Mouse (Mus musculus) liver, embryonic 16.5 days (tissue): ENCODE measurements around the gene Psma4. TPM values are rescaled to one million over a fixed set of nuclear protein-coding genes. Genes with fewer than 3 reads are reported as not detected.
A peak's percentile ranks its signal among the peaks of the same experiment; 100 is the strongest.

Experiments
- ATAC-seq: fragments of 200-750 bp; cut with Nextera tagmentation; 2 replicates; pipeline ENCODE4 v1.8.0; 2017; ENCODE audit warnings: low read depth, mild to moderate bottlenecking, moderate number of reproducible peaks, moderate library complexity
- H3K27ac ChIP-seq: fragments of 300-500 bp; sonication (generic); 2 replicates; pipeline ENCODE4 v1.5.1; 2014; ENCODE audit warnings: mild to moderate bottlenecking, low read length
- H3K27me3 ChIP-seq: fragments of 300-500 bp; sonication (generic); 2 replicates; pipeline ENCODE4 v1.6.1; 2014; ENCODE audit warnings: low read depth, low read length, mixed read lengths; ENCODE audit not compliant: control insufficient read depth, insufficient read depth
- H3K36me3 ChIP-seq: fragments of 300-500 bp; sonication (generic); 2 replicates; pipeline ENCODE4 v1.6.1; 2014; ENCODE audit warnings: mild to moderate bottlenecking; ENCODE audit not compliant: control insufficient read depth, insufficient read depth
- H3K4me1 ChIP-seq: fragments of 300-500 bp; sonication (generic); 2 replicates; pipeline ENCODE4 v1.6.1; 2014; ENCODE audit warnings: low read depth, low read length, mixed read lengths; ENCODE audit not compliant: control insufficient read depth
- H3K4me2 ChIP-seq: fragments of 300-500 bp; sonication (generic); 2 replicates; pipeline ENCODE4 v1.6.1; 2014; ENCODE audit warnings: low read depth, low read length, mixed read lengths
- H3K4me3 ChIP-seq: fragments of 300-500 bp; sonication (generic); 2 replicates; pipeline ENCODE4 v1.5.1; 2014; ENCODE audit warnings: low read depth, mild to moderate bottlenecking, low read length
- H3K9ac ChIP-seq: fragments of 300-500 bp; sonication (generic); 2 replicates; pipeline ENCODE4 v1.6.1; 2014; ENCODE audit warnings: low read depth, low read length
- H3K9me3 ChIP-seq: fragments of 300-500 bp; sonication (generic); replicated peaks from 2 replicates; pipeline ENCODE4 v1.6.1; 2016; ENCODE audit warnings: low read length; ENCODE audit not compliant: control insufficient read depth
- WGBS: fragments of 180-500 bp; shearing (Covaris S2); extraction: QIAGEN DNeasy Blood & Tissue Kit; methylation state at CpG from one replicate; pipeline ENCODE4 v1.1.7; 2014; ENCODE audit not compliant: insufficient replicate concordance; 5-methylcytosine and 5-hydroxymethylcytosine counted together
- polyA plus RNA-seq: library from polyadenylated mRNA; unstranded; fragments of >200 nt; fragmentation: Nextera tagmentation; extraction: Ambion mirVana; gene quantifications from 2 replicates; pipeline ENCODE4 v1.2.1, GENCODE M21; 2015

The Psma4 gene
- 117 and 128 TPM in 2 replicates for polyA plus RNA-seq

DNA sequence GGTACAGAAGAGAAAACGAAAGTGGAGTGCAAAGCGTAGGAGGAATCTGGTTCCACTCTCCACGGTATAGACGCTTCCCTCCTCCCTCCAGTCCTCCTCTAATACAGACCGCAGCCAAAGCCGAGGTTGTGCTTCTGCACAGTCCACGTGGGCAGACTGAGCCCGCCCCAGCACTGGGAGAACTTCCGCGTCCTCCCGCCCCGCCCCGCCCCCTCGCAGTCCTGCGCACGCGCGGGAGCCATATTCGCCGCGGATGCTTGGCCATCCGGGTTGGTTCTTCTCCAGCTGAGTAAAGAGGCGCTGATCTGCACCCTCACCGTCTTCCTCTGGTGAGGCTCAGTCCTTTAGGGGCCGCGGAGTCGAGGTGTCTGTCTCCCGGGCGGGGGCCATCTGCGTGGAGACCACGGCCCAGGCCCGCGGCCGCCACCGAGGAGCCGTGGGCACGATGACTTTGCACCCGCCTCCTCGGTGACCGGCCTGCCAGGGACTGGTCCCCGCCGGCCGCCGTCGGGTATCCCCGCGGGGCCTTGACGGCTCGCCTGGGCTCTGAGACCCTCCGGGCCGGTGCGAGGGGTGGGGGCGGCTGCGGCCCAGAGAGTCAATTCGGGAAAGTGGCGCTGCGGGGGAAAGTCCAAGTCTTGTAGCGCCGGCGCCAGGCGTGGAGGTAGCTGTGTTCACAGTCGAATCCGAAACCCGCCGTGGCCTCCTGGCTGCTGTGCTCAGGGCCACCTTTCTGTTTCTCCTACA is at the start of gene Psma4, which contains the start of gene AY074887:
Gene Psma4, plus strand, starts transcription at position 216 of the 747 bp plus-strand sequence.
Gene AY074887, minus strand, starts transcription at position 424 of the 747 bp plus-strand sequence.
- peaks cover 23% of the 10 kb centered on the region for H3K4me1 ChIP-seq
- H3K9ac ChIP-seq = peak within 1 kb of the TSS; percentile 85
- ATAC-seq = peak; percentile 98
- 0% methylated on average over 65 of the region's 65 CpGs for WGBS
- H3K4me2 ChIP-seq = peak within 1 kb of the TSS; percentile 71
- no peaks in the 10 kb centered on the region for H3K27me3 ChIP-seq
- H3K27ac ChIP-seq = peak within 1 kb of the TSS; percentile 84
- no peaks in the 10 kb centered on the region for H3K9me3 ChIP-seq
- peaks cover 17% of the 10 kb centered on the region for H3K36me3 ChIP-seq
- H3K4me3 ChIP-seq = peak within 1 kb of the TSS; percentile 85

DNA sequence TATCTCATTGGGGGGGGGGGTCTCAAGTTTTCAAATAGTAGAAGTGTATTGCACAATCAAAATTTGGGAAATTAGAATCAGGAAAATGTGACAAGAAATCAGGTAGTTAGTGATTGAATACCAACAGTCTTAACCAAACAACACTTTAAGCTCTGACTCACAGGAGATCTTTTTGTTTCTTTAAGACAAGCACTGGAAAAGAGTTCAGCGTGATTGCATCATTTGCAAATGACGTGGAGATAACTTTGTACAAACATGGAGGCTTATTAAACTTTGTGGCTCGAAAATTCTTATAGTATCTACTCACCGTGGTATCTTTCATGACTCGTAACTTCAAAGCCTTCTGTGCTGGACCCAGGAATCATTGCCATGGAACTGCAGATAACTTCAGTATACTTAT is 41.1 kb upstream of the Psma4 start:
- no peaks in the 10 kb centered on the region for H3K27me3 ChIP-seq
- H3K27ac ChIP-seq = no peak overlapping the region
- H3K36me3 ChIP-seq = peaks cover 12% of the 10 kb centered on the region; the same call in 1 of the 2 replicates
- whole genome bisulfite sequencing = 77% methylated on average over 5 of the region's 5 CpGs
- H3K9me3 ChIP-seq = no peaks in the 10 kb centered on the region
- no peak overlapping the region for H3K4me2 ChIP-seq
- H3K9ac ChIP-seq = no peak overlapping the region
- H3K4me1 ChIP-seq = no peaks in the 10 kb centered on the region
- no peak for ATAC-seq
- no peak overlapping the region for H3K4me3 ChIP-seq

DNA sequence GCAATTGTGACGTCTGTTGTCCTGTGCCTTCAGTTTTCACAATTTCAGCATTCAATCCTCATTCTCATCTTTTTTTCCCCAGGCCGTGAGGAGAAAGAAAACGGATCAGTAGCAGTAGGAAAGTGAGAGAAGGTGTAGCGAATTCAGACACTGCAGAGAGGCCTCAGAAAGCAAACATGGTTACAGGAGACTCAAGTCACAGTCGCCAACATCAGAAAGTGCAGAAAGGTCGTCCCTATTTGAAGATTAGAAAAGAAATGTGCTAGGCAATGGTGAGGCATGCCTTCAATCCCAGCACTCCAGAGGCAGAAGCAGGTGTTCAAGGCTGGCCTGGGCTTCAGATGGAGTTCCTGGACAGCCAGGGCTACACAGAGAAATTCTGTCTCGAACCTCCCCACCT is 35.0 kb upstream of the Psma4 start:
- Histone ChIP-seq H3K4me2 (no peak overlapping the region), H3K36me3 (no peaks in the 10 kb centered on the region), H3K4me3 (no peak overlapping the region), H3K9me3 (no peaks in the 10 kb centered on the region), H3K4me1 (no peaks in the 10 kb centered on the region), H3K27me3 (no peaks in the 10 kb centered on the region; the same call in 1 of the 2 replicates), H3K9ac (no peak overlapping the region), H3K27ac (no peak overlapping the region)
- 56% methylated on average over 7 of the region's 7 CpGs for WGBS
- ATAC-seq = no peak

DNA sequence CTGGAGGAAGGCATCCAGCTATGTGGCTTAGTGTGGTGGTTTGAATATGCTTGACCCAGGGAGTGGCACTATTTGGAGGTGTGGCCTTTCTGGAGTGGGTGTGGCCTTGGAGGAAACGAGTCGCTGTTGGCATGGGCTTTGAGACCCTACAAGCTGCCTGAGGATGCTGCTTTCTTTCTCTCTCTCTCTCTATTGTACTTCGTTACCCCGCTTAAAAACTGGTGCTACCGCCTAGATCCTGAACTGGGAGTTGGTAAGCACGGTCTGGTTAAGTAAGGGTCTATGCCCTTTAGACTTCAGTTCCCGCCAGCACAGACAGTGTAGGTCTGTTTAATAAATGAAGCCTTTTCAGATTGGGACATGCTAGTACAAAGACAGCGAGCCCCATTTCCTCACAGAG is 34.2 kb upstream of the Psma4 start:
- H3K36me3 ChIP-seq = no peaks in the 10 kb centered on the region
- WGBS = 74% methylated on average over 8 of the region's 8 CpGs
- no peaks in the 10 kb centered on the region; the same call in 1 of the 2 replicates for H3K27me3 ChIP-seq
- H3K4me3 ChIP-seq = no peak overlapping the region
- H3K9me3 ChIP-seq = no peaks in the 10 kb centered on the region
- ATAC-seq = no peak
- H3K4me2 ChIP-seq = peak overlapping the region; percentile 46; the same call in 1 of the 2 replicates
- H3K27ac ChIP-seq = no peak overlapping the region
- H3K4me1 ChIP-seq = no peaks in the 10 kb centered on the region
- H3K9ac ChIP-seq = no peak overlapping the region

DNA sequence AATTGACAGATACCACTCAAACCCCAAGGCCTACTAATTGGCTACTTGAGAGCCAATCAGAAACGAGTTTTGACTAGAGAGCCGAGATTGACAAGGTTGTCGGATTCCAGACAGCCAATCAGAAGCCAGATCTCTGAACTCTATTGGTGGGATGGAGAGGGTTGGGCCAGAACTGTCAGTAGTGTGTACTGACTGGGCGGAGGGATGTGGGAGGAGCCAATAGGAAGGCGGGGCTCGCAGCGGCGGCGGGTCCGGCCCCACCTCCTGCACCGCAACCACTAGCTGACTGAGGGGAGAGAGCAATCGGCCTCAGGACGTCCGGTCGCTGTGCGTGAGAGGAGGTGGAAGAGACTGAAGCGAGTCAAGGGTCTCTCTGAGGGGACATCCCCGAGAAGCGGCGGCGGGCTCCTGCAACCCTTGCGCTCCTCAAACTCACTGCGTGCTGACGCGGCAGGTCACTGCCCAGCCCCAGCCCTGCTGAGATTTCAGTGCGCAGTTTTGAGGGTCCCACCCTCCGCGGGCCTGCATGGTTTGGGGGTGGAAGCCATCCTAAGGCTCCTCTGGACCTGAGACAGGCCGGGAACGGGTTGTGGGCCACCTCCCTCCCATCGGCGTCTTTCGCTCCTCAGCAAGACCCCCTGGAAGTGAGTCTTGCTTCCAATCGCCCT is 33.4 kb upstream of the Psma4 start, which contains the start of gene Hykk:
Gene Hykk, plus strand, starts transcription at position 274 of the 668 bp plus-strand sequence.
- H3K9me3 ChIP-seq = no peaks in the 10 kb centered on the region
- H3K4me3 ChIP-seq = peak within 1 kb of the TSS; percentile 55
- H3K27me3 ChIP-seq = no peaks in the 10 kb centered on the region; the same call in 1 of the 2 replicates
- H3K36me3 ChIP-seq = no peaks in the 10 kb centered on the region
- H3K4me2 ChIP-seq = peak within 1 kb of the TSS; percentile 46
- H3K4me1 ChIP-seq = no peaks in the 10 kb centered on the region
- peak; percentile 95 for ATAC-seq
- H3K9ac ChIP-seq = peak within 1 kb of the TSS; percentile 37
- H3K27ac ChIP-seq = no peak within 1 kb of the TSS
- WGBS = 2% methylated on average over 34 of the region's 34 CpGs

DNA sequence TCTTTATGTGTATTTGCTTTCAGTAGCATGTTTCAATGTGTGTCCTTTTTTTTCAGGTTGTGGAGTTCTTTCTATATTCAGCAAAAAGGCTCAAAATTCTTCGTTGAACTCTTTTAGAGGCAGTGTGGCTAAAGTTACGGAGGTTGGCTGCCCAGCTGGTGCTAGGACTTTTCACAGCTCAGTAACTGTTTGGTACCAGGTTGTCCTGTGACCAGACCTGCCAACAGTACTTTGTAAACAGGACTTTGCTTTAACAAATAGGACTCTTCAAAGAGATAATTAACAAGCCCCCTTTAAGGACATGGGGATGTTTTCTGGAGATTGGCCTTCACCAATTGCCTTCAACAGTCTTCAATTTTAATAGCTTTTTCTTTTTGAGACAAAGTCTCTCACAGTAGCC is 32.4 kb upstream of the Psma4 start:
- Histone ChIP-seq H3K27ac (no peak overlapping the region), H3K4me3 (no peak overlapping the region), H3K27me3 (no peaks in the 10 kb centered on the region; the same call in 1 of the 2 replicates), H3K36me3 (no peaks in the 10 kb centered on the region; the same call in 1 of the 2 replicates), H3K9me3 (no peaks in the 10 kb centered on the region), H3K4me2 (peak overlapping the region; percentile 7; the same call in 1 of the 2 replicates), H3K9ac (no peak overlapping the region), H3K4me1 (no peaks in the 10 kb centered on the region)
- WGBS = 59% methylated on average over 2 of the region's 2 CpGs
- no peak for ATAC-seq

DNA sequence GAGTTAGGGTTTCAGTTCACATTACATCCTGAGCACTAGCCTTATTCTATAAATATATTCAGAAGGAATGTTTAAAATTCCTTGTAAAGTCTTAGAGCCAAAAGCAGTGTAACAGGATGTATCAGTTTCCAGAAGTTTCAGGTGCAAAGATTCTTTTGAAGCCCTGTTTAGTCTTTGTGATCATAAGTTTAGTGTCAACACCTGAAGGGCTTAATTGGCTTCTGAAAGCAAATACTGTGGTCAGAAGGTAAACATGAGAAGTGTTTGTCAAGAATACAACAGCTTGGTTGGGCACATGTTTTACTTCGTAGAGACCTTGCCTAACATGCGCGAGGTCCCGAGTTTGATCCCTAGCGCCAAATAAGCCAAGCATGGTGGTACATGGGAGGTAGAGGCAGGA is 31.8 kb upstream of the Psma4 start:
- Histone ChIP-seq H3K27ac (no peak overlapping the region), H3K4me1 (no peaks in the 10 kb centered on the region), H3K9me3 (no peaks in the 10 kb centered on the region), H3K27me3 (no peaks in the 10 kb centered on the region; the same call in 1 of the 2 replicates), H3K4me2 (no peak overlapping the region), H3K4me3 (no peak overlapping the region), H3K9ac (no peak overlapping the region), H3K36me3 (no peaks in the 10 kb centered on the region; the same call in 1 of the 2 replicates)
- 79% methylated on average over 5 of the region's 5 CpGs for WGBS
- no peak for ATAC-seq

DNA sequence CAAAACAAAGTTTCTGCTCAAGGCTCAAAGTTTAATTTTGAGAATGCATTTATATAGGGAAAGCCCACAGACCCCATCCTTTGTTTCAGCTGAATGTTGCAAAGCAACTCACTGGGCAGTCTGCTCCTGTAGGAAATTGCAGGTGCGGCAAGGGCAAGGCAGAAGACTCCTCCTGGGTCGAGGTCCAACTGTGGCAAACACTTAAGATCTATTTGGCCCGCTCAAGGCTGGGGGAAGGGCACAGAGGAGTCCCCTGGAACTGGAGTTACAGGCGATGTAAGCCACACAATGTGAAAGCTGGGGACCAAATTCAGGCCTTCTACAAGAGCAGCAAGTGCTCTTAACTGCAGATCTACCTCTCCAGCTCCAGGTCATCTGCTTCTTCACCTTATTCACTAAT is 30.6 kb upstream of the Psma4 start:
- no peak overlapping the region for H3K4me2 ChIP-seq
- no peaks in the 10 kb centered on the region for H3K4me1 ChIP-seq
- 43% methylated on average over 4 of the region's 4 CpGs for WGBS
- no peaks in the 10 kb centered on the region; the same call in 1 of the 2 replicates for H3K27me3 ChIP-seq
- H3K27ac ChIP-seq = no peak overlapping the region
- H3K9me3 ChIP-seq = no peaks in the 10 kb centered on the region
- H3K36me3 ChIP-seq = no peaks in the 10 kb centered on the region; the same call in 1 of the 2 replicates
- H3K9ac ChIP-seq = no peak overlapping the region
- ATAC-seq = no peak
- H3K4me3 ChIP-seq = no peak overlapping the region

DNA sequence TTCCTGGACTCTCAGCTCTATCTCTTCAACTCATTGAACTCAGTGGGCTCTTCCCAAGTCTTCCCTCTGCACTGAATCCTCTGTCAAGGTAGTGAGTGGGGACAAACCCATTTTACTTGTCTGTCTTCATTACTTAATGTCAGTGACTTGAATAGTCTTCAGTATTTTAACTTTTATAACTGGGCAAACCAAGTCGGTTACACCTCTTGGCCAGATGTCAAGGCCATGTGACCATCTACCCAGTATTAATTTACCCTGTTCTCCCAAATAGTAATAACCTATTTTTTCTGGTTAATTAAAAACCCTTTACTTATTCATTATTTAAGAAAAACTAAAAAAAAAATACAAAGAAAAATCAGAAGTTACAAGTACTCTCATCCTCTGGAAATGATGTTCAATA is 19.8 kb upstream of the Psma4 start:
- no peak overlapping the region for H3K27ac ChIP-seq
- no peaks in the 10 kb centered on the region; the same call in 1 of the 2 replicates for H3K36me3 ChIP-seq
- no peak for ATAC-seq
- 61% methylated on average over 1 of the region's 1 CpGs for WGBS
- no peaks in the 10 kb centered on the region for H3K4me1 ChIP-seq
- no peaks in the 10 kb centered on the region for H3K9me3 ChIP-seq
- H3K27me3 ChIP-seq = no peaks in the 10 kb centered on the region
- H3K4me2 ChIP-seq = no peak overlapping the region
- H3K4me3 ChIP-seq = no peak overlapping the region
- H3K9ac ChIP-seq = no peak overlapping the region
